Comparison of ENCODE assay signal across 10 mouse cellular contexts in genomic region chr12:109694801-109695430, GRCm38 (mm10).
DNase-seq lines count a peak whose midpoint lies in the region; ATAC-seq and TF ChIP-seq lines count a peak whose summit lies in the region.
"Had no signal": no experiment of that assay in that cellular context is flagged by ENCODE, and none has a peak within 500 bp of the region (broad histone marks: within the 10 kb centered on the region; RNA-seq: fewer than 3 reads in every experiment).

No protein-coding gene starts in this region.

- no peak overlapping the region for H3K4me3 ChIP-seq in gastrocnemius, adult 2 months
- no peak overlapping the region for H3K4me3 ChIP-seq in kidney, embryonic 15.5 days (replicated peaks)
- H3K4me3 ChIP-seq: megakaryocyte, embryonic 14.5 days had no signal

- TF ChIP-seq CTCF in gastrocnemius, adult 2 months (IDR thresholded peaks at IDR 0.05) = no peak

- no peaks in the 10 kb centered on the region for H3K4me1 ChIP-seq in kidney, embryonic 15.5 days
- H3K4me1 ChIP-seq: megakaryocyte, embryonic 14.5 days had no signal

- intact Hi-C loops in gastrocnemius, adult 2 months (cut with DNase I) = no loop called here
- intact Hi-C loops in left cerebral cortex, postnatal 14 days (cut with DNase I) = no loop called here

- H3K27ac ChIP-seq in gastrocnemius, adult 2 months = 0 out of 2 replicates have a peak overlapping the region, but pooled peaks have one; percentile 9
- no peak overlapping the region for H3K27ac ChIP-seq in kidney, embryonic 15.5 days

- 81% methylated on average over 5 of the region's 5 CpGs for WGBS in kidney, embryonic 15.5 days

- no peak for ATAC-seq in kidney, embryonic 15.5 days (replicated peaks; ENCODE audit: low FRiP score)
- ATAC-seq: inflammation-experienced regulatory T-cells, adult 6 months had no signal

- no peaks in the 10 kb centered on the region for H3K9me3 ChIP-seq in kidney, embryonic 15.5 days (replicated peaks)

- H3K9ac ChIP-seq in kidney, embryonic 15.5 days = no peak overlapping the region

- DNase-seq in layer of hippocampus, postnatal 36 days = peak; percentile 19 to 38
- no peak for DNase-seq in layer of hippocampus, postnatal 25 days (ENCODE audit: extremely low spot score in 1 of 2, low spot score in 1 of 2)
- peak; percentile 88 to 89 for DNase-seq in cerebellum, adult 18-20 months
- DNase-seq in gastrocnemius, adult 2 months = peak; percentile 88
- DNase-seq in retina, postnatal 1 day = peak; percentile 24
- no peak for DNase-seq in adrenal gland, adult 8-10 months
- no peak for DNase-seq in left cerebral cortex, postnatal 14 days (ENCODE audit: low spot score in 2 of 2)

- H3K36me3 ChIP-seq in kidney, embryonic 15.5 days = peaks cover 20% of the 10 kb centered on the region; the same call in 1 of the 2 replicates

- no peaks in the 10 kb centered on the region for H3K27me3 ChIP-seq in kidney, embryonic 15.5 days
- H3K27me3 ChIP-seq: megakaryocyte, embryonic 14.5 days had no signal

- no peak overlapping the region for H3K4me2 ChIP-seq in kidney, embryonic 15.5 days

Comparison
In these comparisons a context has a peak if more than half of its experiments do, and no peak if none do; other contexts are left out.
1. DNase-seq: peak in layer of hippocampus, postnatal 36 days (2 of 2), cerebellum, adult 18-20 months (2 of 2), gastrocnemius, adult 2 months (single experiment) and retina, postnatal 1 day (single experiment); none in layer of hippocampus, postnatal 25 days (0 of 2), adrenal gland, adult 8-10 months (single experiment) and left cerebral cortex, postnatal 14 days (0 of 2).